Mouse (Mus musculus): Measurements from ENCODE around the gene Csdc2. TPM values are rescaled to one million over a fixed set of nuclear protein-coding genes. Genes with fewer than 3 reads are reported as not detected.

The Csdc2 gene
- total RNA-seq, 2 experiments from 2014 or later, result 7.8 to 19.8 TPM

DNA sequence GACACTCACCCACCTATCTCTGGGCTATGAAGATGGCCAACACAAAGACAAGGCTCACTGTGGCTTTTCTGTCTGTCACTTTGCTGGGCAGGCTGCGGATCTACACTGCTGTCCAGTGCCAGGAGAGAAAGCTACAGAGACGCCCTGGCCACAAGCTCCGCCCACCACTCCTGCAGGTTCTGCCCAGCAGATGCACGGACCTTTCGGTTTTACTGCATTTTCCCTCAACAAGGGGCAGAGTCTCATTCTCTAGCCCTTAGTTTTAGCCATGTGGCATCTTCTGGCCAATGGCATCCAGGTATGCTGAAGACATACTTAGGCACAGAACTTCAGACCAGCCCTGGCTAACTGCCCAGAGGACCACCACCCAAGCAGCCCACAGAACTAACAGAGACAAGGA is 15.3 kb upstream of the Csdc2 start:
- DNase-seq, result no peak
- intact Hi-C loops (cut with DNase I), result no loop called here

DNA sequence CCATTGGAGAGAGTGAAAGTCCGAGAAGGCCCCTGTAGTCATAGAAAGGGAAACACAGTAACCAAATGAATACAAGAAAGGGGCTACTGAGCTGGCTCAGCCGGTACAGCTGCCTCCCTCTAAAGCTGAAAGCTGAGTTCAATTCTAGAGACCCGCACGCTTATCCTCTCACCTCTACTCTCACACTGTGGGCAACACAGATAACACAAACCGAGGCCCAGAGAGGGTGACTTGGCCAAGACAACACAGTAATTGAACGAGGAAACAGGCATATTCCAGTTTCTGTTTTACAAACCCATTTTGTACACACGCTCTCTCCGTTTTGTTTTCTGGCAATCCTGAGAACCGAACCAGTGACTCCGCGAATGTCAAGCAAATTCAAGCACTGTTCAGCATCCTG is 11.6 kb upstream of the Csdc2 start:
- intact Hi-C loops (cut with DNase I), result no loop called here

DNA sequence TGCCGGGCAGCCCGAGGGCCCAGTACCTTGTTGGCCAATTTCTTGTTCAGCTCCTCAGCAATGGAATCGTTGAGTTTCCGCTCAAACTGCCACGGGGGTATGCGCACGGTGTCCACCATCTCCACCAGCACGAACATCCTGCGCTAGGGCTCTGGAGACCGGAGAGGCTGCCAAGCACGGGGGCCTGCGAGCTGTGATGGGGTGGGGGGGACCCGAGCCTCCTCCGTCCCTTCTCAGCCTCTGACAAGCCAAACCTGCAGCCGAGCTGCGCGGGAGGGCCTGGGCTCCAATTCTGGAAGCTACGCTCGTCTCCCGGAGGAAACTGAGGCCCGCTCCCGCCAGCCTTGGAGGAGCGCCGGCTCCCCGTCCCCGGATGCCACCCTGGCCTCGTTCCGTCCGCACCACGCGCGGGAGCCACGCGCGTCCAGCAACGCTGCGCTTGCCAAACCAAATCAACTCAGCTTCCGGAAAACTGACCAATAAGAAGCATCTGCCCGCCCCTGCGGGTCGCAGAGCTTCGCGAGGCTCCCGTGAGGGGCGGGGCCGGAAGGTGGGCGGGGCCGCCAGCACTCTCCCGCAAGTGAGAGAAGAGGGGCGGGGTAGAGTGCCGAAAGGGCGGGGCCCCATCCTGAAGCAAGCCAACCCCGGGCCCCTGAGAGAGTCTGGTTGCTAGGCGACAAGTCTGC is 10.7 kb upstream of the Csdc2 start, which contains the start of gene Polr3h:
Gene Polr3h (minus strand): TSS at position 481 of the 686 bp plus-strand sequence.
- intact Hi-C loops (cut with DNase I), result no loop called here

More for the DNA sequence above, 11.6 kb upstream of the Csdc2 start:
- no peak for DNase-seq

DNA sequence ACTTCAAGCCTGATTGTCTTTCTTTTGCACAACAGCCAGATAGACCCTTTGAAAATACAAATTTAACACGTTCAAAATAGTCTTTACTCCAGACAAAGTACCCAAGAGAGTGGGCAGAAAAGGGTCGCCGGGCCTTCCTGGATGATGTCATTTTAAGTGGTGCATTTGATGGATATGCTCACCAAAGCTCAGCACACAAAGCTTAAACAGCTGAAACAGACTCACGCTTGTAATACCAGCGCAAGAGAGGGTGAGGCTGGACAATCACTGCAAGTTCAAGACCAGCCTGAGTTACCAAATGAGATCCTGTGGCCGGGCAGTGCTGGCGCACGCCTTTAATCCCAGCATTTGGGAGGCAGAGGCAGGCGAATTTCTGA is 10.1 kb upstream of the Csdc2 start:
- intact Hi-C loops (cut with DNase I), result no loop called here

More for the DNA sequence above, 10.7 kb upstream of the Csdc2 start, which contains the start of gene Polr3h:
- peak; percentile 96 for DNase-seq

DNA sequence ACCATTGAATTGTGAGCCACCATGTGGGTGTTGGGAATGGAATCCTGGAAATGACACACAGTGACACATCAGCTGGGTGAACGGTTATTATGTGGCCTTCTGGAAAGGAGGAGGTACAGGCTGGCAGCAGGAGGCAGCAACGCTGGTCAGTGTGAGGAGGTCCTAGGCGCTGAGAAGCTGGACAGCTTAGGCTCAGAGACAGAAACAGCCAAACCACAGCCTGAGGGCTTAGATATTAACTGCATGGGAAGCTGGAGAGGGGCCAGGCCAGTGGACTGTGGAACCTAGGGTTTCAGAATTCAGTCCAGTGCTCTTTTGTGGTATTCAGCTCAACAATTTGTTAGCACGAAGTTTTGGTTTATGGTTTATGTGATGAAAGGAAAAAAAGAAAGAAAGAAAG is 8.8 kb upstream of the Csdc2 start:
- DNase-seq, result no peak
- intact Hi-C loops (cut with DNase I), result no loop called here

More for the DNA sequence above, 10.1 kb upstream of the Csdc2 start:
- no peak for DNase-seq

DNA sequence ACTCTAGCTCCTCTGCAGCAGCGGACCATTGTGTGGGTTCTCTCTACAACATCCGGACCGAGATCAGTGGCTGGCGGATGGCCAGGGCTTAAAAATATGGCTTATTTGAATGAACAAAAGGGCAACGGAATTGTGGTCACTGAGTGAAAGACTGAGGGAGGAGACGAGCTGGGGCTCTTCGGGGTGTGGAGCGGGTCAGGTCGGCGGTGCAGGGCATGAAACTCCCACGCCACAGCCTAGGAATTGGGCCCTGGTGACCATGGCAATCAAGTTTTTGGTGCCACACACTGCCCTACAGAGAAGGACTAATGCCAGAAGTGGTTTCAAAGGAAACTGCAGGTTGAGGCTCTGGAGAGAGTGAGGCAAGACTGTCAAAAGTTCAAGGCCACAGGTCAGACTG is 8.3 kb upstream of the Csdc2 start:
- peak; percentile 59 to 66 for DNase-seq
- intact Hi-C loops (cut with DNase I), result no loop called here

DNA sequence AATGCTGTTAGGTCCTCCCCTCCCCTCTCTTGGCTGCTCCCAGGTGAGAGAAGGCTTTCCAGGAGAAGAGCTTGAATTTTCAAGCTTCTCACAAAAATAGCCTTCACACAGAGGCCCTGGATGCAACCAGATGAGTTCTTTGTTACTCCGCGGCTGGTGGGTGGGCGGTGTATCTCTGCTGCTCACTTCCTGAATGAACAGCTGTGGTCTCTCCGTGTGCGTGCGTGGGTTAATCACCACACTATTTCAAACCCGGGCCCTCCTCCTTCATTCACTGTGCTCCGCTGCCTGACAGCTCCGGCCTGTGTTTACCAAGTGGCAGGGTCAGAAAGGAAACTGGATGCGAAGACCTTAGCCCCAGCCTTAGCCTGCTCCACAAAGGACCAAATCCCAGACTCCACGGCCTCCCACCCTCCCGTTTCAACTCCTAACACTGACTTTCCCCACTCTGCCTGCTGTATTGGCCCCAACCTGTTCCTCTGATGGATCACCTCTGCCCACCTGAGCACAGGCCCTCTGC is 3.5 kb upstream of the Csdc2 start:
- peak; percentile 41 to 50 for DNase-seq
- intact Hi-C loops (cut with DNase I), result no loop called here

DNA sequence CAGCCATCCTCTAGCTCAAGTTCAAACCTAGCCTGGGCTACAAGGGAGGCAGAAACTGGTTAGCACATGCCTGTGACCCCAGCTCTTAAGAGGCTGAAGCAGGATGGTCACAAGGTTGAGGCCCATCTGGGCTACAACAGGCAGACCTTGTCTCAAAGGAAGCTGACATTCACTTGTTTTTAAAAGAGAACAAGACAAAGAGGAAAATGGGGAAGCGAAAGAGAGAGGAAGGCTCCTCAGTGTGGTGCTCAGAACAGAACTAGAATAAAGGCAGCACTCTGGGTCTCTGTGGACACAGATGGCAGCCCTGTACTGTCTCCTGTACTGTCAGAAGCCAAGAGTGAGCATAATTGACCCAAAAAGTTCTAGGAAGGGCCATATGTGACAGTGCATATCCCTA is 2.6 kb upstream of the Csdc2 start:
- no peak for DNase-seq
- intact Hi-C loops (cut with DNase I), result no loop called here

DNA sequence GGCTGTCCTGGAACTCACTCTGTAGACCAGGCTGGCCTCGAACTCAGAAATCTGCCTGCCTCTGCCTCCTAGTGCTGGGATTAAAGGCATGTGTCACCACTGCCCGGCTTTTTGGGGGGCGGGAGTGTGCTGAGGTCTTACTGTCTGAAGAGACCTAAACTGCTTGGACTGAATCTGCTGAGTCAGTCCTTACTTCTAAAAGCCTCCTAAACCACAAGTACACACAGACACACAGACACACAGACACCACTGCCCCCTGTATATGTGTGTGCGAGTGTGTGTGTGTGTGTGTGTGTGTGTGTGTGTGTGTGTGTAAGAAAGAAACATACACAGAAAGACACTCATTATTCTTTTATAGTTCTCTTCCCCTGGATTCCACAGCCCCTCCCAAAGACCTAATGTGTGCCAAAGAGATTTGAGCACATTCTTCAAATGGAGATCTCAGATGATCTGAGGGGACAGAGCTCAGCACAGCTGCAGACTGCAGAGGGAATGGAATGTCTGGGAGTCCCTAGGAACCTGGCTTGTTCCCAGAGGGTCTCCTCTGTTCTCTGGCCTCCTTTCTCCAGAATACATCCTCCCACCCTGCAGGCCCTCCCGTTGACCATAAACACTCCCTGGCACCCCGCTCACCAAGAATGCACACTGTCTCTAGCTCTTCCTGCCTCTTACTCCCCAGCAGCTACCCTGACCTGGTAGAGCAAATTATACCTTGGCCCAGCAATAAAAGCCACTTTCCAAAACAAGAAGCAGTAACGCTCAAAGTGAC is 506 bp upstream of the Csdc2 start:
- intact Hi-C loops (cut with DNase I), result no loop called here
- DNase-seq, result no peak

DNA sequence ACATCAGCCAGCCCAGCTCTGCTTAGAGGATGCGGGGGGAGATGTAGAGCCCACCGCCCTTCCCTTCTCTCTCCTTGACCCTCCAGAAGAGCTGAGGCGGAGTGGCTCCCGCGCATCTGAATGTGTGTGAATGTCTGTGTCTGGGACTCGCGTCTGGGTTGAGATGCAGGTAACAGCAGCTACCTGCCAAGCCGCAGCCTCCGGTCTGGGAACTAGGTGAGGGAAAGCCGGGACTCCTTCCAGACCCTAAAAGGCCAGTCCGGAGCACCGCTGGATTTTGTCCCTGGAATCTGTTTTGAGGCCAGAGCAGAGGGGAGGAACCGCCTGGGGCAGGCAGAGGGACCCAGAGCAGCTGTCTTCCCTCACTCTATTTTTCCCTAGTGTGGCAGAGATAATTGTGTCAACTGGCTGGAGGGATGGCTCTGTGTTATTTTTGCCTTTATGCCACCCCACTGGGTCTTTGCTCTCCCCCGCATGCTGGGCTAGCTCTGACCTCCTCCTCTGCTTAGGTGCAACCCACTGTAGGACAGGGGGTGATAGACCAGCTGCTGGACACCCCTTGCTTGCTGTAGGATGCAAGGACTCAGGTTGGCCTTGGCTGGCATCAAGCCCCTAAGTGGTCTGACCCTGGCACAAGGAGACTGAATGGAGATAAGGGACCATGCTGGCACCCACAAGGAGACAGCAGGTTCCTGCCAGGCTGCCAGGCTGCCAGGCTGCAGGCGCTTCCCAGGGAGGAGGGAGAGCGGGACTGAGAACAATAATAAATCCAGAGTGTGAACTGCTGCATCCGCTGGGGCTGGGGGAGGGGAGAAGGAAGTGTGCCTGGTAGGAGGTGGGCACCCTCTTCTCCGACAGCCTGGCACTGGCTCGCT is 776 bp downstream of the Csdc2 start:
- intact Hi-C loops (cut with DNase I), result no loop called here

DNA sequence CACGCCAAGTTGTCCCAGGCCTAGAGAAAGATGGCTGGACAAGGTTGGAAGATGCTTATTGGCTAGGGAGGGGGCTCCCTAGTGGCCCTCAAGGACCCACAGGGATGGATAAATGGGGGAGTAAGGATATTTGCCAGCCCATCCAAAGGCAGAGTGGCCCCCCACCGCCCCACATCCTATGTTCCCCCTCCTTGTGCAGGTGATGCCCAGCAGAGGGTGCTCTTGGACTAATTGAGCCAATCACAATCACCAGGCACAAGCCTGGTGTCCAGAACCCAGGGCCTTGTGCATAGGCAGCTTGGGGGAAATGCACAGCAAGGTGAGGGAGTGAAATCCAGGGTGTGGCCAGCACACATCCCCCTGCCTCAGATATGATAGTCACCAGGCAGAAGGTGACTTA is 1.7 kb downstream of the Csdc2 start:
- DNase-seq, result peak; percentile 32 to 51
- intact Hi-C loops (cut with DNase I), result loop anchor here (1.0 kb wide), 1 partner anchor 51 kb away; no protein-coding TSS in a partner anchor

More for the DNA sequence above, 776 bp downstream of the Csdc2 start:
- peak; percentile 62 to 70 for DNase-seq

DNA sequence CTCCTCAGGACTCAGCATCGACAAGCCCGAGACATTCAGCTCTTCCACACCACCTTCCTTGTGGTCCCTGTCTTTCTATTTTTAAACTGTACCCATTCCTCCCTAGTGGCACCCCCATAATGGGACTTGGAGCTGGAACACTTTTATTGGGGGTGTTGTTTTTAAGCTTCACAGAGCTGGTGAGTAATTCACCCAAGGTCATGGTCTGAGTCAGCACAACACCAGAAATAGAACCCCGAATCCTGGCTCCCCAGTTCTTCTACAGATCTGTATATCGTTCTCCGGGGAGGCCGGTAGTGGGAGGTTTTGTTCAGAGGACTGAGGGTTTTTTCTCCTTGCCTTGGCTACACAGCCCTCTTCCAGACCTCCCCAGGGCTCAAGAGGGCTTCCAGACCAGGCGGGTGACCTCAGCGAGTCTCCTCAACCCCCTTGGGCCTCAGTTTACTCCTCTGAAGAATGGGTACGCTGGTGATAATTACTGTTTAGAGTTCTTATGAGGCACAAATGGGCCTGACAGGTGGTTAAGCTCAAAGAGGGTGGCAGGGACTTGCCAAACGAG is 2.7 kb downstream of the Csdc2 start:
- DNase-seq, result no peak
- intact Hi-C loops (cut with DNase I), result no loop called here

DNA sequence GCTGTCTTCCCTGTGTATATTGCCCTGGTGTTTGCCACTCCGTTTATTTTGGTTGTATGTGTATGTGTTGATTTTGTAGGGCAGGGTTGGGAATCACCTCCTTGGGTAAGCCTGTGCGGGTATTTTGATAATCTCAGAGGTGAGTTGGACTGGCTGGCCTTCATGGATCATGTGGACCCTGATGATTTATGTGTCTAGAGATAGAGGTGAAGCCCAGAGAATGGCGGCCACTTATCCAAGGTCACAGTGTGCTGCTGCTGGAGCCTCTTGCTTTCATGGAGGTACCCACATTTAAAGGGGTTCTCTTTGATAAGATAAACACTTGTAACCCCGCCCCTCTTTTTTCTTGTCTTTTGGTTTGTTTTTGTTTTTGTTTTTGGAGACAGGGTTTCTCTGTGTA is 3.2 kb downstream of the Csdc2 start:
- intact Hi-C loops (cut with DNase I), result no loop called here
- DNase-seq, result no peak

DNA sequence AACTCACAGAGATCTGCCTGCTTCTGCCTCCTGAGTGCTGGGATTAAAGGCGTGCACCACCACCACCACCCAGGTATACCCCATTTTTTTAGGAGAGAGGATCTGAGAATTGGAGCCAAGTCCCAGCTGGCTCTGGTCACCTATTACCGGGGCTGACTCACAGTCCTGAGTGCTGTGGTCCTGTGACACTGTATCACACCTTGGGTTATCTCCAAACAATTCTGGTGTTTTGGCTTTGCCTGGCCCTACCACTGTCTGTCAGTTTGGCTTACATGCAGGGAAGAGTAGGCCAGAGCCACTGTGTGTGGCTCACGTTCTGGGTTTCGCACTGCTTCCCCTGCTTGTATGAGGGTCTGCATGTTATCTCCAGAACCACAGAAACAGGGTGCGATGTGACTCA is 3.7 kb downstream of the Csdc2 start:
- no peak for DNase-seq
- intact Hi-C loops (cut with DNase I), result no loop called here

DNA sequence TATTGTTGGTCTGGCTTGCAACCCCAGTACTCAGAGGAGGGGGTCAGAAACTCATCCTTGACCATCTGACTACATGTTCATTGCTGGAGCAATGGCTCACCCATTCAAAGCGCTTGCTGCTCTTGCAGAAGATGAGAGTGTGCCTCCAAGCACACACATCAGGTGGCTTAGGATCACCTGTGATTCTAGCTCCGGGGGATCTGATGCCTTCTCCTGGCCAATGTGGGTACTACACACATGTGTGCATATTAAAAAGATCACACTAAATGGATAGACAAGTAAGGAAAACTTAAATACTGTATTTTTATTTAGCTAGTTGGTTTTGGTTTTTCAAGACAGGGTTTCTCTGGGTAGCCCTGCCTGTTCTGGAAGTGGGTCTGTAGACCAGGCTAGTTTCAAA is 4.5 kb downstream of the Csdc2 start:
- intact Hi-C loops (cut with DNase I), result no loop called here
- DNase-seq, result no peak

DNA sequence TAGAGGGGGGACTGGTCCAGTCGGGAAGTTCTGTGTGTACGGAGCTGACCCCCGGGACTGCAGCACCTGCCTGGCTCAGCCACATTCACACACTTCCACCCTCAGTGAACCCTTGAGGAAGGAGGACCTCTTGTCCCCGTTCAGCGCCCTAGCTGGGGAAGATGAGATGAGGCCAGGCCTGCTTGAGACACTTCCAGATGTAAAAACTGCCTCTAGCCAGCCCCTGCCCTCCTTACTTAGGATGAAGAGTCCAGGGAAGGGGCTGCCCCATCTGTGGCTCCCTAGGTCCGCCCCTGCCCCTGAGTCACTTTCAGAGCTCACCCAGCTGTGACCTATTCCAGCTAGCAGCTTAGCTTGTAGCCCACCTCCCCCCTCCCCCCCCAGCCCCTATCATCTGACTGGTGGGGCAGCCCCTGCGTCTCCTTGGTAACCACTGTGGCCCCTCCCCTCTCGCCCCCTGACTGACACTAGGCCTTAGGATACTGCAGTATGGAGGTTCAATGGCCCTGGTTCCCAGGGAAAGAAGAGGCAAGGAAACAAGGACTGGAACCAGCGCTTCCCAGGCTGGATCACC is 6.7 kb downstream of the Csdc2 start:
- DNase-seq, result no peak
- intact Hi-C loops (cut with DNase I), result no loop called here

DNA sequence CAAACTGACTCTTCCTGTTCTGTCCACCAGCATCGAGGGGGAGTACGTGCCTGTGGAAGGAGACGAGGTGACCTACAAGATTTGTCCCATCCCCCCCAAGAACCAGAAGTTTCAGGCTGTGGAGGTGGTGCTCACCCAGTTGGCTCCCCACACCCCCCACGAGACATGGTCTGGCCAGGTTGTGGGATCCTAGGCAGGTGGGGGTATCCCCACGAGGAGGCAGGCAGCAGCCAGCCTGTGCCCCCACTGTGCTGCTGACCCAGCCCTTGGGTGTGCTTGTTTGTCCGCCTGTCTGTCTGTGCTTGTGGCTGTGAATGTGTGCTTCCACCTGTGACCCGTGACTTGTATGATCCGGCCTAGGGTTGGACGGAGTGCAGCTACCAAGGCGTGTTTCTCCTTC is 12.5 kb downstream of the Csdc2 start:
- intact Hi-C loops (cut with DNase I), result no loop called here
- DNase-seq, result no peak

DNA sequence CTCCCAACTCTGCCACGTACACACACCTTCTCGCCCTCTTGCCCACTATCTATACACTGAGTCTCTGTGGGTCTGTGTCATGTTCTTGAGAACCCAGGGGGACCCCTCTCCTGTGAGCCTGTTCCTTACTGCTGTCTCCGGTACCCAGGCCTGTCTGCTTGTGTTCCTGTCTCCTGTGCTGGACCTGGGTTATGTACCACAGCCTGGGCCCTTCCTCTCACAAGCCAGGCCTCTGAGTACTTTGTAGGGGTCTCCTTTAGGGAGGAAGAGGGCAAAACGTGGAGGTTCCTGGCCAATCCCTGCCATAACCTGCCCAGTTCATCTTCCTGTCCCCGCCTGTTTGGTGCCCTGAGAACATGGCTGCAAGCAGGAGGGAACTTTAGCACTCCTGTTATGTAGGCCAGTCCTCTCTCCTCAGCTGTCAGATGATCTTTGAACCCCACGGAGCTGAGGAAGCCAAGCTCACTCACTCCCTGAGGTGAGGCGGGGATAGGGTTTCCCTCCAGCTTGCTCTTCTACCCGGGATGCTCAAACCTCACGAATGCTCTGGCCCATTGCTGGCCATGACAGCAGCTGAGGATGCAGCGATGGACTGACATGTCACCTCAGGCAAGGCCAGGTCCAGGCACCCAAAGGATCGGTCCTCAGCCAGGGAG is 13.0 kb downstream of the Csdc2 start:
- DNase-seq, result no peak
- intact Hi-C loops (cut with DNase I), result no loop called here

DNA sequence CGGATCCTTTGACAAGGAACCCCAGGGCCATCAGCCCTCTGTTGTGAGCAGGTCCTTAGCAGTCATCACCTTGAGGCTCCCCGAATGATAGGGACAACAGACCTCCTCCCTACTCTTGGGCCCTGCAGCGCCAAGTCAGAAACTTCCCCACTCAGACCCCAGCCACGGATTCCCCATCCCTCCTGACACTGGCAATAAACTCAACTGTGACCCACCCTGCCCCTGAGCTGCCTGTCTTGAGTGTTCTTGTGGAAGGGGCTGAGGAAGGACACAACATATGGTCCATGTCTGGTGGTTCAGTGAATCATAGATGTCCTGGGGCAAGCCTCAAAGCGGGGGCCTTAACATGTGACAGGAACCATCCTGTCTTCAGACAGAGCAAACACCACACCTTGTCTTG is 14.2 kb downstream of the Csdc2 start:
- DNase-seq, result no peak
- intact Hi-C loops (cut with DNase I), result no loop called here

DNA sequence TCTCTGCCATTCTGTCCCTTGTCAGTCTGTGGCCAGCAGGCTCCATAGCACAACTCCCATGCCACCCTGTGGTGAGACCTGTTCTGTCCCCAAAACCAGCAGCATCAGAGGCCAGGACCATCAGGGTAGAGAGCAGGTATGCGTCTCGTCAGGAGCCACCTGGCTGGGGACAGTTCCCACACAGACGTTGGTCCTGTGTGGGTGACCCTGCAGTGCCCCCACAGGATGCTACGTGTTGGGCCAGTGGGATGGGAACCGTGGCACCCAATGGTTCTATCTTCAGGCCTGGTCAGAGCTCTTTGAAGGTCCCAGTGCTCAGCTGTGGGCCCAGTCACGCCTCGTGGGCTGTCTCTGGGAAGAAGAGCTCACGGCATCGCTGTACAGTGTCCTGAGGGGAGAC is 14.6 kb downstream of the Csdc2 start:
- intact Hi-C loops (cut with DNase I), result no loop called here
- DNase-seq, result no peak
